Mouse (Mus musculus) olfactory bulb, adult 2 months (tissue): ENCODE results near the gene Rab5a.

Experiments
- CTCF ChIP-seq: fragments of 200-500 bp; IDR thresholded peaks from 2 replicates; pipeline ENCODE4 v1.5.1; 2012; ENCODE audit warnings: low read depth, mild to moderate bottlenecking, low read length, moderate library complexity; ENCODE audit not compliant: insufficient read depth
- POLR2A ChIP-seq: fragments of 200-500 bp; IDR thresholded peaks from 2 replicates; pipeline ENCODE4 v1.6.1; 2012; ENCODE audit warnings: mild to moderate bottlenecking, low read depth, low read length, moderate library complexity; ENCODE audit not compliant: insufficient read depth

DNA sequence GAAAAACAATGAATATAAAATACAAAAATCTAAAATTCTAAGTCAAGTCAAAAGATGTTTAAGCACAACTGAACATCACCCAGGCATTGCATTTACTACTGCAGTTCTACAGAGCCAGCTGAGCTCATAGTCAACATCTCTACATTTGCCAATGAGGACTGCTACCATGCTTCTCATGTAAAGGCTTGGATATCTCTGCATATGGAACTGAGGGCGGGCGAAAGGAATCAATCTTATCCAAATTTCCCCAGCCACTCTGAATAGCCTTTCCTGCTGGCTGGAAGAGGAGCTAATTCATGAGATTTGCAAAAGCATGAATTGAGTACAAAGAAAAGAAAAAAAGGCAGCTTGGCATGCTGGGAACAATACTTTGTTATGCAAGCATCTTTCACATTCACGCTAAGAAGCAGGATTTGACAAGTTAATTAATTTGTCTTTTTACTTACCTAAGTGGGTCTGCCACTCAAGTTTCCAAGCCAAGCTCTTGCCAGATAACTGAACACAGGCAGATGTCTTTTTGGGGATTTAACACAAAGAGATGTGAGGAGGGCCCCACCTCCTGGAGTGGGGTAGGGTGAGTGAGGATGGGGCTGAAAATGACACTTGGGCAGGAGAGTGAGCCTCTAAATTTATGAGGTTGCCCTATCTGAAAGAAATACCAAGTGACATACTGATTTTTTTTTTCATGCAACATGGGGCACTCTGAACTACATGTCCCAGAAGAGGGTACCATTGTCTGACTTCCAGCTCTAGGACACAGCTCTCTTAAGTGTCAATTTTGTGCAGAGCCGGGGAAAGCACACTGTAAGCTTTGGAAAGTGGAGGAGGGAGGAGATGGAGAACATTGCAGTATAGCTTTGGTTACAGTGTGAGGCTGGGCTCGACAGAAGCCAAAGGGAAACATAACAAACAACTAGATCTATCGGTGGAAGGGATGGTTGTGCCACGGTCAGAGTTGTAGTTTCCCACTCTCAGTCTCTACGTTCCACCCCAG, 72.6 kb downstream of the Rab5a start:
- TF ChIP-seq POLR2A (no peak), CTCF (no peak)
